Mouse (Mus musculus) lung, postnatal 0 days (tissue): ENCODE measurements around the gene Veph1. TPM values are rescaled to one million over a fixed set of nuclear protein-coding genes. Genes with fewer than 3 reads are reported as not detected.

ENCODE experiments used
- ATAC-seq: fragments of 200-750 bp; cut with Nextera tagmentation; 2 replicates; pipeline ENCODE4 v1.8.0; 2017; ENCODE audit warnings: moderate library complexity
- DNase-seq: peaks from one replicate; pipeline ENCODE4 v3.0.0-alpha.2; 2016; ENCODE audit warnings: low spot score
- H3K27ac ChIP-seq: fragments of 300-500 bp; sonication (generic); 2 replicates; pipeline ENCODE4 v1.5.1; 2014; ENCODE audit warnings: antibody characterized with exemption, mild to moderate bottlenecking, low read length, mixed read lengths
- H3K27me3 ChIP-seq: fragments of 300-500 bp; sonication (generic); replicated peaks from 2 replicates; pipeline ENCODE4 v1.6.1; 2014; ENCODE audit warnings: low read length, mixed read lengths; ENCODE audit not compliant: insufficient read depth
- H3K36me3 ChIP-seq: fragments of 300-500 bp; sonication (generic); 2 replicates; pipeline ENCODE4 v1.6.1; 2014; ENCODE audit warnings: low read length, mixed read lengths; ENCODE audit not compliant: insufficient read depth
- H3K4me1 ChIP-seq: fragments of 300-500 bp; sonication (generic); 2 replicates; pipeline ENCODE4 v1.6.1; 2014; ENCODE audit warnings: antibody characterized with exemption, low read depth, low read length, mixed read lengths; ENCODE audit not compliant: insufficient read depth
- H3K4me2 ChIP-seq: fragments of 300-500 bp; sonication (generic); replicated peaks from 2 replicates; pipeline ENCODE4 v1.6.1; 2014; ENCODE audit warnings: low read depth, mild to moderate bottlenecking, low read length, moderate library complexity, mixed read lengths
- H3K4me3 ChIP-seq: fragments of 300-500 bp; sonication (generic); 2 replicates; pipeline ENCODE4 v1.5.1; 2014; ENCODE audit warnings: low read depth, low read length
- H3K9ac ChIP-seq: fragments of 300-500 bp; sonication (generic); replicated peaks from 2 replicates; pipeline ENCODE4 v1.6.1; 2014; ENCODE audit warnings: low read depth, mild to moderate bottlenecking
- H3K9me3 ChIP-seq: fragments of 300-500 bp; sonication (generic); 2 replicates; pipeline ENCODE4 v1.6.1; 2016; ENCODE audit warnings: low read length, mixed read lengths
- CTCF ChIP-seq: IDR thresholded peaks from 2 replicates; pipeline ENCODE4 v1.5.1; 2016; ENCODE audit warnings: antibody characterized with exemption, mild to moderate bottlenecking
- EP300 ChIP-seq: IDR thresholded peaks from 2 replicates; pipeline ENCODE4 v1.6.1; 2016; ENCODE audit warnings: antibody characterized with exemption, mild to moderate bottlenecking, control low read depth
- WGBS: fragments of 180-500 bp; shearing (Covaris S2); extraction: QIAGEN DNeasy Blood & Tissue Kit; methylation state at CpG from one replicate; pipeline ENCODE4 v1.1.7; 2014; 5-methylcytosine and 5-hydroxymethylcytosine counted together
- polyA plus RNA-seq: library from polyadenylated mRNA; unstranded; fragments of >200 nt; fragmentation: Nextera tagmentation; extraction: Ambion mirVana; gene quantifications from 2 replicates; pipeline ENCODE4 v1.2.1, GENCODE M21; 2015

Veph1 gene
- polyA plus RNA-seq, 1 experiment from 2014 or later = 3.0 TPM

DNA sequence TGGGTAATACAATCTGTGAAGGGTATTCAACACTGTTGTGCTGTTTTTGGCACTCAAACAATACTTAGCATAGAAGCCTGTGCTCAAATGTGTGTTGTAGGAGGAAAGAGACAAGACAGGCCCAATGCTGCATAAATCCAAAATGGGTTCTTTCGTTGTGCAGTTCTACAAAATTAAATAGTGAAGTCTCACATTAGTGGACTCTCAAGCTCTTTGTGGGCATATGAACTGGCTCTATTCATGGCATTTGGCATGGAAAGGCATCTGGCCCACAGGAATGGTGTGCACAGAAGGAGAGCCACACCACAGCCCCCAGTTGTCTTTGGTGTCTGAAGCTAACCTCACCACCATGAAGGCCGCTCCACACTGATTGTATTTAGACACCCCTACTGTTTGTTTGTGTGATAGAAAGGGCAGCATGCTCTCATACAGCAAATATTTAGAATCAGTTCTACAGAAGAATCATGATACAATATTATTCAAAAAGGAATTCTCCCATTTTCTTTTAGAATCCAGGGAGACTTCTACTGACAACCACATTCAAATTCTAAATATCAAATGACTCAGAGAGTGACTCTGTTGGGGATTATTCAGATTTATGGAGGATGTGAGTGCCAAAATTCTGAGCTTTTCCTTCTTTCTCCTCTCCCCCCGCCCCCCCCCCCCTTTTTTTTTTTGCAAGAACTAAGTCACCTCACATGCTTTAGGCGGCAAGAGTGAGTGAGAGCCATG lies 215.8 kb downstream of the Veph1 start:
- ATAC-seq = no peak
- WGBS = 54% methylated on average over 4 of the region's 4 CpGs
- TF ChIP-seq EP300 (no peak), CTCF (no peak)

DNA sequence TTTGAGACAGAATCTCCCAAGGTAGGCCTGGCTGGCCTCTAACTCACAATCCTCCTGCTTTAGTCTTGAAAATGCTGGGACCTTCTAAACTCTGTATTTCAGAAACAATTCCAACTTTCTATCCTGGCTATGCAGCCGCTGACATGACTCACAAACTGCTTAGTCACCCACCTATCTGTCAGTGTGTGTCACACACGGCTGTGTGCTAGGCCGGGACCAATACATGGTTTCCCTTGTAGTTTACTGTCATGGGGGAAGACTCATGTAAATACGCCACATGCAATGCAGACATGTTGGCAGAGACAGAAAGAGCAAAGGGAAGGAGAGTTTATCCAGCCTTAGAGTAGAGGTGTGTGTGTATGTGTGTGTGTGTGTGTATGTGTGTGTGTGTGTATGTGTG lies 216.8 kb downstream of the Veph1 start:
- no peak overlapping the region for H3K27ac ChIP-seq
- ATAC-seq (no peak), DNase-seq (no peak)
- H3K9me3 ChIP-seq = no peaks in the 10 kb centered on the region
- H3K9ac ChIP-seq = no peak overlapping the region
- H3K4me3 ChIP-seq = no peak overlapping the region
- H3K4me1 ChIP-seq = no peaks in the 10 kb centered on the region
- no peak overlapping the region for H3K4me2 ChIP-seq
- H3K27me3 ChIP-seq = no peaks in the 10 kb centered on the region
- no peaks in the 10 kb centered on the region for H3K36me3 ChIP-seq
- 80% methylated on average over 4 of the region's 4 CpGs for WGBS
- TF ChIP-seq EP300 (no peak), CTCF (no peak)

More for the DNA sequence above, 215.8 kb downstream of the Veph1 start:
- H3K9ac ChIP-seq = no peak overlapping the region
- no peaks in the 10 kb centered on the region for H3K4me1 ChIP-seq
- H3K36me3 ChIP-seq = no peaks in the 10 kb centered on the region
- no peaks in the 10 kb centered on the region for H3K27me3 ChIP-seq
- no peak overlapping the region for H3K27ac ChIP-seq
- DNase-seq = no peak
- H3K4me3 ChIP-seq = no peak overlapping the region
- no peaks in the 10 kb centered on the region for H3K9me3 ChIP-seq
- no peak overlapping the region for H3K4me2 ChIP-seq

DNA sequence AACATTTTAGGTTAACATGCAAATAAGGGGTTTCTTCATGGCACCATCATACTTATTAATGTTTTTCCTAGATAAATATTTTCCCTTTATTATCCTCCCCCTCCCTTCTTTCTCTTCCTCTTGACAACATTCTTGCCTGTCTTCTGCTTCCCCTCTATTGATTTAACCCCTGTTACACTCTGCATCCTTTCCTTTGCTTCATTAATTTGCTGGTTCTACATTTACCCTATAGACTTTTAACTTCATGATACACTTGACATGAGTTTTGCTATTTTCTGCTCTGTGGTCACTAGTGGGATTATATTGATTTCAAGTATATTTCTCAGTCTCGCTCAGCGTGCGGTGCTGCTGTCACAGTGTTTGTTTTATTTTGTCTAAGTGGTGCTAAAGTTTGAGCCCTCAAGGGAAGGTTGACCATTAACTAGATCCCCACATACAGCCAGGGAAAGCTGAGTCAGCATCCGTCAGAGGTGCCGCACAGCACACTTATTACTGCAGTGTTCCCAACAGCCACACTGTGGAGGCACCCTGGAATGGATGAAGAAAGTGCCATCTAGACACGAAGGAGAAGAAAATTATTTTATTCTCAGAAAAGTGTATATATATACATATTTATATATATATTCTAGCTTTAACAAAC lies 217.6 kb downstream of the Veph1 start:
- DNase-seq = peak; percentile 61
- H3K27me3 ChIP-seq = no peaks in the 10 kb centered on the region
- no peaks in the 10 kb centered on the region for H3K9me3 ChIP-seq
- no peak for TF ChIP-seq EP300
- TF ChIP-seq CTCF = no peak
- H3K9ac ChIP-seq = no peak overlapping the region
- no peak overlapping the region for H3K27ac ChIP-seq
- WGBS = 42% methylated on average over 6 of the region's 6 CpGs
- H3K4me2 ChIP-seq = no peak overlapping the region
- H3K36me3 ChIP-seq = no peaks in the 10 kb centered on the region
- no peaks in the 10 kb centered on the region for H3K4me1 ChIP-seq
- peak; percentile 72 for ATAC-seq
- H3K4me3 ChIP-seq = no peak overlapping the region

DNA sequence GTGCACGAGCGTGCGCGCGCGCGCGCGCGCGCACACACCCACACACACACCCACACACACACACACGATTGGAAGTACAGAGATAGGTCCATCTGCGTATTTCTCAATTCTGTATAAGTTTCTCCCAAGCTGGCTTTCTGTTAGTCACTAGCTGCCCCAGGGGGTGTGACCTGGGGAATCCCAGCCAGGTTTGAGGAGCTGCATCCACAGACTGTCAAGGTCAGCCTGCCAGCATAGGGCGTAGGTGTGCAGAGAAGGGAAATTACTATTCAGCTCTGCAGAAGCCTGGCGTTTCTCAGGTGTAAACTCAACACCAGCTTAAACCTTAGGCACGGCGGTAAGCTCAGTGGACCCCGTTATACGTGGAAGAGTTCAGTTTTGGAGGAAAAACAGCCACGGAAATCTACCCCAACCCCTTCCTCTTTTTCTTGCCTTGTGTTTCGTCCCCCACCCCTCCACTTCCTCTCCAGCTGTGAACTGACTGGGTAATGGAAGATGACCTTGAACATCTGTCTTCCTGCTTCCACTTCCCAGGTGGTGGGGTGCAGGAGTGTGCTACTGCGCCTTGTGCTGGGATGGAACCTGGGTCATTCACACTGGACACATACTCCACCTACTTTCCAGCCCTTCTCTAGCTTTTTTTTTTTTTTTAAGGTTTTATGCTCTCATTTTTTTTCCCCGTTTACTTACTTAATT lies 218.5 kb downstream of the Veph1 start:
- ATAC-seq = no peak
- Histone ChIP-seq H3K9me3 (no peaks in the 10 kb centered on the region), H3K27me3 (no peaks in the 10 kb centered on the region), H3K4me3 (no peak overlapping the region), H3K4me2 (no peak overlapping the region), H3K27ac (no peak overlapping the region), H3K9ac (no peak overlapping the region), H3K4me1 (no peaks in the 10 kb centered on the region), H3K36me3 (no peaks in the 10 kb centered on the region)
- DNase-seq = no peak
- TF ChIP-seq CTCF (no peak), EP300 (no peak)
- 75% methylated on average over 23 of the region's 23 CpGs for WGBS

DNA sequence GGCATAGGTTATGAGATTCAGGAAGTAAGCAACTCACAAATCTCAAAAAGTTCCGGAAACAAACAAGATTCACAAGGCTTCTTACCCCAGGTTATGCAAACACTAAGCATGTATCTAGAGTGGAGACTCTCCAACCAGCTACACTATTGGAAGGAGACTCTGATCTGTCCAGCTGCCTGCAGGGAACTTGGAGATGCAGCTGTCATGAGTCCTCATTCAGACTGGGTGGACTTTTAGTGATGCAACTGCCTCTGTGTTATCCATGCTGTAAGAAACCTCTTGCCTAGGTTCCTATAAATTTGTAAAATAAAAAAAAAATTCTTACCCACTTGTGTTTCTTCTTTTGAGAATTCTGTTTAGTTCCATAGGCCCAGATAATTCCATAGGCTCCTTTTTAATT lies 226.4 kb downstream of the Veph1 start:
- no peak for ATAC-seq
- H3K4me3 ChIP-seq = no peak overlapping the region
- no peaks in the 10 kb centered on the region for H3K4me1 ChIP-seq
- no peak overlapping the region for H3K4me2 ChIP-seq
- no peaks in the 10 kb centered on the region for H3K27me3 ChIP-seq
- H3K9me3 ChIP-seq = no peaks in the 10 kb centered on the region
- H3K27ac ChIP-seq = no peak overlapping the region
- WGBS = 87% methylated on average over 1 of the region's 1 CpGs
- H3K36me3 ChIP-seq = no peaks in the 10 kb centered on the region
- H3K9ac ChIP-seq = no peak overlapping the region
- DNase-seq = no peak
- TF ChIP-seq CTCF (no peak), EP300 (no peak)

DNA sequence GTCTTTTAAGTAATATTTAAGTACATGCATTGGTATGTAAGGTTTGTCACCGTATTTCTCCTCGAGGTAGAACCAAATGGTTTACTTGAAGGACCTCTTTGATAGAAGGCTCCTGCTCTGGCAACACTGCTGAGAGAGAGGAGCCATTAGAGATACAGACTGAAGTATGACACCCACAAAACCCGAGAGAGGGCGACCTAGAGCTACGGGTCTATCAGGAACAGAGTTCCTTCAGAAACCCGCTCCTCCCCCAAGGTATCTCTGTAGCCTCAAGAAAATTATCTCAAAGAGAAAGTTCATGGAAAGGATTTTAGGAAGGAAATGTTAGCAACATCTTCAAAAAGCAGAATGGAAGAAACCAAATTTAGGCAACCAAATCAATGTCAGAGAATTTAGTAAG lies 232.8 kb downstream of the Veph1 start:
- ATAC-seq = no peak
- Histone ChIP-seq H3K4me3 (no peak overlapping the region), H3K9me3 (no peaks in the 10 kb centered on the region), H3K9ac (no peak overlapping the region), H3K27me3 (no peaks in the 10 kb centered on the region), H3K4me2 (no peak overlapping the region), H3K4me1 (no peaks in the 10 kb centered on the region), H3K27ac (no peak overlapping the region), H3K36me3 (no peaks in the 10 kb centered on the region)
- TF ChIP-seq EP300 = no peak
- peak; percentile 39 for TF ChIP-seq CTCF
- DNase-seq = peak; percentile 21
- WGBS = 44% methylated on average over 6 of the region's 6 CpGs
